Mouse (Mus musculus): ENCODE data around the gene Lztfl1.

GRCm38 (mm10) chr9:123734133-123734532, 16.6 kb upstream of the Lztfl1 start:
- TF ChIP-seq CTCF (IDR thresholded peaks at IDR 0.05; ENCODE audit: control insufficient read depth, insufficient read depth, low read length) (no peak), POLR2A (IDR thresholded peaks at IDR 0.05; ENCODE audit: borderline replicate concordance, control insufficient read depth, low read depth, low read length) (no peak)
